Mouse (Mus musculus) CH12.LX (cell line): ENCODE measurements around the gene Eya4. TPM values are rescaled to one million over a fixed set of nuclear protein-coding genes. Genes with fewer than 3 reads are reported as not detected.

ENCODE experiments used
- DNase-seq: peaks from one replicate; pipeline ENCODE4 v3.0.0-alpha.2; 2013; ENCODE audit errors: extremely low read depth
- H3K27ac ChIP-seq: 2 replicates; pipeline ENCODE4 v1.5.1; 2012; ENCODE audit warnings: low read depth, mild to moderate bottlenecking, control low read depth, moderate library complexity; ENCODE audit not compliant: insufficient read depth
- H3K27me3 ChIP-seq: replicated peaks from 2 replicates; pipeline ENCODE3; 2012; ENCODE audit warnings: inconsistent platforms
- H3K36me3 ChIP-seq, 2 experiments: replicated peaks in 1 of 2; 2 replicates each; pipeline versions ENCODE3 to v1.6.1; 2012; ENCODE audit warnings: inconsistent platforms in 1 of 2, low read length in 1 of 2, mild to moderate bottlenecking in 1 of 2, mixed read lengths in 1 of 2, moderate library complexity in 1 of 2; ENCODE audit not compliant: control insufficient read depth in 1 of 2, insufficient read depth in 1 of 2
- H3K4me1 ChIP-seq, 2 experiments: 2 replicates each; pipeline ENCODE4 v1.6.1; 2012; ENCODE audit warnings: inconsistent platforms in 1 of 2, moderate library complexity in 1 of 2; ENCODE audit not compliant: insufficient read depth in 2 of 2, control insufficient read depth in 1 of 2
- H3K4me2 ChIP-seq: 2 replicates; pipeline ENCODE4 v1.6.1; 2012; ENCODE audit warnings: low read depth, mild to moderate bottlenecking, control low read depth; ENCODE audit not compliant: poor library complexity, insufficient read depth, severe bottlenecking
- H3K4me3 ChIP-seq, 3 experiments: fragments of 150-350 bp in 1 of 3; sonication (generic) in 1 of 3; replicated peaks in 1 of 3; 2 replicates each; pipeline versions ENCODE3 to v1.5.1; 2011 to 2012; ENCODE audit warnings: low read depth in 2 of 3, low read length in 2 of 3, mild to moderate bottlenecking in 2 of 3, moderate library complexity in 2 of 3, control low read depth in 1 of 3, improper control_type of control experiment in 1 of 3, inconsistent platforms in 1 of 3, mixed read lengths in 1 of 3; ENCODE audit not compliant: poor library complexity in 1 of 3
- H3K79me2 ChIP-seq: replicated peaks from 2 replicates; pipeline ENCODE4 v1.6.1; 2012; ENCODE audit warnings: mild to moderate bottlenecking, moderate library complexity; ENCODE audit not compliant: control insufficient read depth, poor library complexity, insufficient read depth, severe bottlenecking; ENCODE audit errors: extremely low read depth
- H3K9ac ChIP-seq: 2 replicates; pipeline ENCODE4 v1.6.1; 2012; ENCODE audit warnings: low read depth, mild to moderate bottlenecking, control low read depth, moderate library complexity; ENCODE audit not compliant: insufficient read depth
- H3K9me3 ChIP-seq: replicated peaks from 2 replicates; pipeline ENCODE3; 2012; ENCODE audit warnings: low read length, inconsistent platforms, mixed read lengths
- BHLHE40 ChIP-seq: IDR thresholded peaks from 2 replicates; pipeline ENCODE4 v1.6.1; 2011; ENCODE audit warnings: mild to moderate bottlenecking, low read depth, low read length, improper control_type of control experiment
- ELF1 ChIP-seq: IDR thresholded peaks from 2 replicates; pipeline ENCODE4 v1.6.1; 2014; ENCODE audit warnings: low read depth, mild to moderate bottlenecking, inconsistent platforms, low read length, improper control_type of control experiment
- GABPA ChIP-seq: IDR thresholded peaks from 2 replicates; pipeline ENCODE4 v1.6.1; 2012; ENCODE audit warnings: low read depth, low read length, improper control_type of control experiment, inconsistent platforms; ENCODE audit not compliant: insufficient replicate concordance
- HCFC1 ChIP-seq: IDR thresholded peaks from 2 replicates; pipeline ENCODE4 v1.6.1; 2012; ENCODE audit warnings: low read depth, mild to moderate bottlenecking, inconsistent platforms, low read length, improper control_type of control experiment
- JUND ChIP-seq: conservative IDR thresholded peaks from 2 replicates; pipeline ENCODE4 v1.6.1; 2011; ENCODE audit warnings: low read depth, low read length, improper control_type of control experiment
- KAT2A ChIP-seq: IDR thresholded peaks from 2 replicates; pipeline ENCODE4 v1.6.1; 2012; ENCODE audit warnings: low read length, improper control_type of control experiment, inconsistent platforms; ENCODE audit not compliant: insufficient replicate concordance
- MAFK ChIP-seq: IDR thresholded peaks from 2 replicates; pipeline ENCODE4 v1.6.1; 2011; ENCODE audit warnings: low read length, improper control_type of control experiment; ENCODE audit not compliant: insufficient replicate concordance
- MAZ ChIP-seq: IDR thresholded peaks from 2 replicates; pipeline ENCODE4 v1.6.1; 2012; ENCODE audit warnings: low read depth, mild to moderate bottlenecking, inconsistent platforms, low read length, improper control_type of control experiment, moderate library complexity
- MYC ChIP-seq: IDR thresholded peaks from 2 replicates; pipeline ENCODE4 v1.6.1; 2011; ENCODE audit warnings: low read depth, mild to moderate bottlenecking, improper control_type of control experiment, low read length
- NELFE ChIP-seq: IDR thresholded peaks from 2 replicates; pipeline ENCODE4 v1.6.1; 2011; ENCODE audit warnings: low read depth, low read length, improper control_type of control experiment
- NRF1 ChIP-seq: IDR thresholded peaks from 2 replicates; pipeline ENCODE4 v1.6.1; 2014; ENCODE audit warnings: low read depth, mild to moderate bottlenecking, inconsistent platforms, low read length, improper control_type of control experiment, moderate library complexity
- POLR2A ChIP-seq: IDR thresholded peaks from 2 replicates; pipeline ENCODE4 v1.6.1; 2011; ENCODE audit warnings: low read depth, mild to moderate bottlenecking, improper control_type of control experiment, low read length
- POLR2AphosphoS2 ChIP-seq: IDR thresholded peaks from 2 replicates; pipeline ENCODE4 v1.6.1; 2011; ENCODE audit warnings: low read depth, low read length, improper control_type of control experiment
- UBTF ChIP-seq: IDR thresholded peaks from 2 replicates; pipeline ENCODE4 v1.6.1; 2012; ENCODE audit warnings: low read depth, mild to moderate bottlenecking, inconsistent platforms, low read length, improper control_type of control experiment, moderate library complexity
- USF1 ChIP-seq: IDR thresholded peaks from 2 replicates; pipeline ENCODE4 v1.6.1; 2014; ENCODE audit warnings: low read depth, mild to moderate bottlenecking, inconsistent platforms, low read length, improper control_type of control experiment
- ZC3H11A ChIP-seq: IDR thresholded peaks from 2 replicates; pipeline ENCODE4 v1.6.1; 2012; ENCODE audit warnings: low read depth, mild to moderate bottlenecking, inconsistent platforms, low read length, improper control_type of control experiment
- ZNF384 ChIP-seq: IDR thresholded peaks from 2 replicates; pipeline ENCODE4 v1.6.1; 2012; ENCODE audit warnings: low read depth, low read length, improper control_type of control experiment, inconsistent platforms
- dilution Hi-C: fragments of 300-500 bp; cut with MboI; formaldehyde crosslinking; loops from 2 replicates; pipeline ENCODE4 v1.14.3; 2020; ENCODE audit warnings: low sequenced_read_pairs; ENCODE audit not compliant: extremely low pct_unique_long_range_greater_than_20kb, extremely low pct_ligation_motif_present
- in situ Hi-C: fragments of 300-500 bp; cut with MboI; formaldehyde crosslinking; loops from 3 replicates; pipeline ENCODE4 v1.14.3; 2019; ENCODE audit warnings: low sequenced_read_pairs, low pct_ligation_motif_present, low pct_unique_long_range_greater_than_20kb, mixed read lengths
- polyA plus RNA-seq: library from polyadenylated mRNA; unstranded; fragments of >175 nt; gene quantifications from 2 replicates; pipeline ENCODE4 v1.2.1, GENCODE M21; 2012; ENCODE audit warnings: low read depth; ENCODE audit not compliant: insufficient read length
- total RNA-seq, 2 experiments: library from RNA; depleted of rRNA; stranded (reverse); fragments of 300-350 nt in 1 of 2; fragments of >200 nt in 1 of 2; gene quantifications; 2 replicates each; pipeline ENCODE4 v1.2.3; 2012 to 2014

The Eya4 gene
- total and polyA plus RNA-seq, 3 experiments: 0.05 to 0.10 TPM; not detected in 1

DNA sequence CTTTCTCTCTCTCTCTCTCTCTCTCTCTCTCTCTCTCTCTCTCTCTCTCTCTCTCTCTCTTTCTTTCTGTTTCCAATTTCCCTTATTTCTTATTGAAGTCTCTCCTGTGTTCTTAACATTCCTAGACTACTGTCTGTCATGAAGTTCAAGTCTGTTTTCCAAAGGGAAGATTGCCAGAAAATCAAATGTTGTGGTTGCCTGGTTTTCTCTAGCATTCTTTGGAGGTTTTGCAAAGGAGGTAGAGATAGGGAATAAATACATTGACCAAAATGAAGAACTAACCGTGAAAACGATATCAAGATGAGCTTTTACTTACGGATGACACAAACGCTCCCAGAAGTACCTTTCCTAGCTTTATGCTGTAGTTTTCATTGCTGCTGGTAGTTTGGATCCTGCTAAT is 148.0 kb downstream of the Eya4 start:
- no peak for TF ChIP-seq MAZ
- no peak for TF ChIP-seq POLR2AphosphoS2
- TF ChIP-seq ZC3H11A: no peak
- TF ChIP-seq JUND: no peak
- TF ChIP-seq HCFC1: no peak
- no peak for TF ChIP-seq NRF1
- no peak for TF ChIP-seq ZNF384
- H3K36me3 ChIP-seq: no peaks in the 10 kb centered on the region
- H3K9ac ChIP-seq: no peak overlapping the region
- no peak for DNase-seq
- H3K79me2 ChIP-seq: no peaks in the 10 kb centered on the region
- dilution Hi-C loops: no loop called here
- no peak overlapping the region for H3K27ac ChIP-seq
- in situ Hi-C loops: no loop called here
- H3K4me1 ChIP-seq: no peaks in the 10 kb centered on the region
- no peaks in the 10 kb centered on the region for H3K9me3 ChIP-seq
- no peaks in the 10 kb centered on the region for H3K27me3 ChIP-seq
- H3K4me2 ChIP-seq: no peak overlapping the region
- no peak overlapping the region for H3K4me3 ChIP-seq

DNA sequence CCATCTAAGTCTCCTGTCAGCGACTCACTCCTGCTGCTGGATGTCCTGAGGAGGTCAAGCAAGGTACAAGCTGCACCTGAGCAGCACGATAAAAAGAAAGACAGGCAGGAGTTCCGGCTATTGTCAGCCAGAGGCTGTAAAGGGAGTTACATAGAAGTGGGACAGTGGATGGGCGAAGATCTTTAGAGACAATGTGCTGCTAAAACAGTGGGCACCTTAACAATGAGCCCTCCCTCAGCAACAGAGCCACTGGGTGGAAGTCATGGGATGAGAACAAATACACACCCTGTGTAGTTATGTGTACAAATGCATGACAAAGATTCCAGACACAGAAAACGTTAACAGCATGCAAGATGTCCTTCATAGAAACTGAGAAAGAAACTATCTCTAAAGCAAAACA is 152.3 kb downstream of the Eya4 start:
- Histone ChIP-seq H3K4me2 (no peak overlapping the region), H3K27me3 (no peaks in the 10 kb centered on the region), H3K79me2 (no peaks in the 10 kb centered on the region), H3K9me3 (no peaks in the 10 kb centered on the region), H3K36me3 (no peaks in the 10 kb centered on the region), H3K9ac (no peak overlapping the region), H3K27ac (no peak overlapping the region), H3K4me1 (peaks cover 0 to 10% of the 10 kb centered on the region in 2 experiments; a peak in 2 of 4 replicates), H3K4me3 (no peak overlapping the region)
- dilution Hi-C loops: no loop called here
- in situ Hi-C loops: no loop called here
- no peak for DNase-seq
- TF ChIP-seq KAT2A: no peak
- TF ChIP-seq USF1: no peak
- no peak for TF ChIP-seq POLR2AphosphoS2
- no peak for TF ChIP-seq UBTF
- no peak for TF ChIP-seq ZC3H11A
- TF ChIP-seq NELFE: no peak
- no peak for TF ChIP-seq NRF1
- TF ChIP-seq GABPA: no peak
- no peak for TF ChIP-seq HCFC1
- TF ChIP-seq POLR2A: no peak
- no peak for TF ChIP-seq MYC
- no peak for TF ChIP-seq ELF1
- no peak for TF ChIP-seq BHLHE40
- TF ChIP-seq MAFK: no peak
